Mouse (Mus musculus) hindbrain, embryonic 10.5 days (tissue): ENCODE data around the gene Dnaja2. TPM values are rescaled to one million over a fixed set of nuclear protein-coding genes. Genes with fewer than 3 reads are reported as not detected.

Experiments
- DNase-seq: peaks from one replicate; pipeline ENCODE4 v3.0.0-alpha.2; 2017; ENCODE audit warnings: low spot score
- H3K27ac ChIP-seq: fragments of 300-500 bp; sonication (generic); 2 replicates; pipeline ENCODE4 v1.5.1; 2016; ENCODE audit warnings: mild to moderate bottlenecking, moderate library complexity
- H3K27me3 ChIP-seq: fragments of 300-500 bp; sonication (generic); 2 replicates; pipeline ENCODE4 v1.6.1; 2016; ENCODE audit warnings: mild to moderate bottlenecking; ENCODE audit not compliant: poor library complexity, insufficient read depth, severe bottlenecking
- H3K36me3 ChIP-seq: fragments of 300-500 bp; sonication (generic); 2 replicates; pipeline ENCODE4 v1.6.1; 2016; ENCODE audit warnings: mild to moderate bottlenecking, moderate library complexity
- H3K4me1 ChIP-seq: fragments of 300-500 bp; sonication (generic); replicated peaks from 2 replicates; pipeline ENCODE4 v1.6.1; 2016; ENCODE audit warnings: mild to moderate bottlenecking
- H3K4me3 ChIP-seq: fragments of 300-500 bp; sonication (generic); 2 replicates; pipeline ENCODE4 v1.5.1; 2016; ENCODE audit warnings: mild to moderate bottlenecking, moderate library complexity
- H3K9me3 ChIP-seq: fragments of 300-500 bp; sonication (generic); 2 replicates; pipeline ENCODE4 v1.6.1; 2016; ENCODE audit warnings: mild to moderate bottlenecking, moderate library complexity
- WGBS: fragments of 180-500 bp; shearing (Covaris S2); methylation state at CpG from one replicate; pipeline ENCODE4 v1.1.7; 2016; 5-methylcytosine and 5-hydroxymethylcytosine counted together
- polyA plus RNA-seq: library from polyadenylated mRNA; unstranded; fragments of >200 nt; fragmentation: Nextera tagmentation; extraction: Ambion mirVana; gene quantifications from 2 replicates; pipeline ENCODE4 v1.2.1, GENCODE M21; 2016

Gene Dnaja2
- polyA plus RNA-seq, result 173 and 194 TPM in 2 replicates

- peak within 1 kb of the TSS; percentile 90 for H3K4me3 ChIP-seq
- no peaks in the 10 kb centered on the region for H3K27me3 ChIP-seq
- DNase-seq, result peak; percentile 91
- peak within 1 kb of the TSS; percentile 96 for H3K27ac ChIP-seq
- 1% methylated on average over 77 of the region's 77 CpGs for WGBS
- H3K9me3 ChIP-seq, result no peaks in the 10 kb centered on the region
- peaks cover 14% of the 10 kb centered on the region for H3K4me1 ChIP-seq
- peaks cover 31% of the 10 kb centered on the region for H3K36me3 ChIP-seq
Measured at GRCm38 (mm10) chr8:85555181-85556145, at the start of gene Dnaja2. Gene Dnaja2 (minus strand): TSS chr8:85555344.

- DNase-seq, result no peak
- WGBS, result 85% methylated on average over 4 of the region's 4 CpGs
- H3K9me3 ChIP-seq, result no peaks in the 10 kb centered on the region
- H3K4me3 ChIP-seq, result no peak overlapping the region
- H3K27me3 ChIP-seq, result no peaks in the 10 kb centered on the region
- H3K36me3 ChIP-seq, result no peaks in the 10 kb centered on the region
- no peaks in the 10 kb centered on the region for H3K4me1 ChIP-seq
- no peak overlapping the region for H3K27ac ChIP-seq
Measured at GRCm38 (mm10) chr8:85604201-85604600, 49.1 kb upstream of the Dnaja2 start.

GRCm38 (mm10) chr8:85603203-85603895 lies 48.2 kb upstream of the Dnaja2 start:
- WGBS, result 42% methylated on average over 8 of the region's 8 CpGs
- no peaks in the 10 kb centered on the region for H3K36me3 ChIP-seq
- DNase-seq, result peak; percentile 52
- H3K27me3 ChIP-seq, result no peaks in the 10 kb centered on the region
- no peak overlapping the region for H3K4me3 ChIP-seq
- H3K9me3 ChIP-seq, result no peaks in the 10 kb centered on the region
- H3K4me1 ChIP-seq, result no peaks in the 10 kb centered on the region
- no peak overlapping the region for H3K27ac ChIP-seq

DNA sequence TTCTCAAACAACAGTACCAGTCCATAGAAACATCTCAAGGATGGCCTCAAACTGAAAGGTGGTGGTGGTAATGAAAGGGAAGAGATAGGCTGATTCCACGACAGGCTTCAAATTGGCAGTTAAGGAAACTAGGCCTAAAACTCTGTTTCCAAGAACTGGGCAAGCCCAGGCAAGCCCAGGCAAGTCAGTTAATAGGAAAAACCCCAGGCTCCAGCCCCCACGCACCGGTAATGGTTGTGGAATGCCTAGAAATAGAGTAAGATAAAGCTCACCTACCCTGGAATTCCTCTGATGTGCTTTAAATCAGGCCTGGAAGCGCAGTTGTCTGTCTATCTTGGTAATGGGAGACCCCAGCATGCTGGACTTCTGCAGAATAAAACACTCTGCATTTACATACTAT lies 47.6 kb upstream of the Dnaja2 start:
- H3K9me3 ChIP-seq, result no peaks in the 10 kb centered on the region
- H3K27ac ChIP-seq, result no peak overlapping the region
- H3K36me3 ChIP-seq, result no peaks in the 10 kb centered on the region
- WGBS, result 75% methylated on average over 4 of the region's 4 CpGs
- no peaks in the 10 kb centered on the region for H3K4me1 ChIP-seq
- no peak overlapping the region for H3K4me3 ChIP-seq
- no peak for DNase-seq
- no peaks in the 10 kb centered on the region for H3K27me3 ChIP-seq

- Histone ChIP-seq H3K4me1 (no peaks in the 10 kb centered on the region), H3K9me3 (no peaks in the 10 kb centered on the region), H3K27ac (no peak overlapping the region), H3K27me3 (no peaks in the 10 kb centered on the region), H3K4me3 (no peak overlapping the region), H3K36me3 (no peaks in the 10 kb centered on the region)
- WGBS, result 85% methylated on average over 8 of the region's 8 CpGs
- no peak for DNase-seq
Measured at GRCm38 (mm10) chr8:85601741-85602140, 46.6 kb upstream of the Dnaja2 start.

- Histone ChIP-seq H3K4me1 (peaks cover 8% of the 10 kb centered on the region; the same call in 1 of the 2 replicates), H3K27me3 (no peaks in the 10 kb centered on the region), H3K9me3 (no peaks in the 10 kb centered on the region), H3K27ac (no peak overlapping the region), H3K4me3 (no peak overlapping the region), H3K36me3 (no peaks in the 10 kb centered on the region)
- DNase-seq, result no peak
- WGBS, result 69% methylated on average over 8 of the region's 8 CpGs
Measured at GRCm38 (mm10) chr8:85597413-85598191, 42.5 kb upstream of the Dnaja2 start.

GRCm38 (mm10) chr8:85595391-85595790 lies 40.2 kb upstream of the Dnaja2 start:
- Histone ChIP-seq H3K4me1 (peaks cover 8% of the 10 kb centered on the region; the same call in 1 of the 2 replicates), H3K27me3 (no peaks in the 10 kb centered on the region), H3K4me3 (no peak overlapping the region), H3K36me3 (no peaks in the 10 kb centered on the region), H3K9me3 (no peaks in the 10 kb centered on the region), H3K27ac (no peak overlapping the region)
- 65% methylated on average over 6 of the region's 6 CpGs for WGBS
- DNase-seq, result no peak

- no peak for DNase-seq
- WGBS, result 58% methylated on average over 3 of the region's 3 CpGs
- Histone ChIP-seq H3K27me3 (no peaks in the 10 kb centered on the region), H3K4me3 (no peak overlapping the region), H3K4me1 (peaks cover 8% of the 10 kb centered on the region; the same call in 1 of the 2 replicates), H3K36me3 (no peaks in the 10 kb centered on the region), H3K27ac (no peak overlapping the region), H3K9me3 (no peaks in the 10 kb centered on the region)
Measured at GRCm38 (mm10) chr8:85594983-85595382, 39.8 kb upstream of the Dnaja2 start.

- Histone ChIP-seq H3K9me3 (no peaks in the 10 kb centered on the region), H3K4me1 (peaks cover 8% of the 10 kb centered on the region; the same call in 1 of the 2 replicates), H3K27ac (no peak overlapping the region), H3K4me3 (no peak overlapping the region), H3K36me3 (no peaks in the 10 kb centered on the region), H3K27me3 (no peaks in the 10 kb centered on the region)
- WGBS, result 94% methylated on average over 3 of the region's 3 CpGs
- no peak for DNase-seq
Measured at GRCm38 (mm10) chr8:85593324-85593723, 38.2 kb upstream of the Dnaja2 start.

DNA sequence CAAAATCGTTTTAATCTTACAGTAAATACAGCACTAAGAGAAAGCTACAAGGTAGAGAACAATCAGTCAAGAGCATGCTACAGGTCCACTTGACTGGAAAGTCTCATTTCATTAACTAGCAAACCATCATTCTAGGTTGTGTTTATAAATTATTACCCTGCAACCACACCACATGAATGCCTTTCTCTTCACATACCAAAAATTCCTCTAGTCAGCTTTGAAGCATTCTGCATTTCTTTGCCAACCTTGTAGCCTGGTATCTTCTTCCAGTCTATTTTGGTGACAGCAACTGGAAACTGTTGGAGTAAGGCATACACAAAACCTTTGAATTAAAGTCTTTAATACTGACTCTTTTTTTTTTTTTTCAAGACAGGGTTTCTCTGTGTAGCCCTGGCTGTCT lies 36.4 kb upstream of the Dnaja2 start:
- DNase-seq, result no peak
- H3K9me3 ChIP-seq, result no peaks in the 10 kb centered on the region

DNA sequence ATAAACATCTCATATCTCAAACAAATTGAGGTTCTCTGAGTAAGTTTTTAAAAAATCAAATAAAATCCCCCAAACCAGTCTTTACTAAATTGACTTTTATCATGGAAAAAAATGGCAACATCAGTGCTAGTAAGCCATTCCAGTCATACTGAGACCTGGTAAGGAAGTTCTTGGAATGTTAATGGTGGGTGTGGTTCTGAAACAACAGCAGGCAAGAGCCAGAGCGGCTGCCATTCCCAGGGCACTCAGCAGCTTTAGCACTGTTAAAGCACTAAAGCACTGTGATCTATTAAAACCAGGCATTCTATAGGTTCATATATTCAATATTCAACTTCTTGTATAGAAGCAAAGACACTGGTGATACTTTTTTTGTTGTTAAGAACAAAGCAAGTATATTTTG lies 35.1 kb upstream of the Dnaja2 start:
- H3K36me3 ChIP-seq, result no peaks in the 10 kb centered on the region
- H3K27ac ChIP-seq, result no peak overlapping the region
- no peaks in the 10 kb centered on the region for H3K27me3 ChIP-seq
- DNase-seq, result no peak
- 81% methylated on average over 1 of the region's 1 CpGs for WGBS
- H3K9me3 ChIP-seq, result no peaks in the 10 kb centered on the region
- peaks cover 2% of the 10 kb centered on the region; the same call in 1 of the 2 replicates for H3K4me1 ChIP-seq
- no peak overlapping the region for H3K4me3 ChIP-seq

More for the DNA sequence above, 36.4 kb upstream of the Dnaja2 start:
- Histone ChIP-seq H3K36me3 (no peaks in the 10 kb centered on the region), H3K27me3 (no peaks in the 10 kb centered on the region), H3K4me1 (peaks cover 8% of the 10 kb centered on the region; the same call in 1 of the 2 replicates), H3K4me3 (no peak overlapping the region), H3K27ac (no peak overlapping the region)
- 91% methylated on average over 1 of the region's 1 CpGs for WGBS

- DNase-seq, result no peak
- no peaks in the 10 kb centered on the region for H3K36me3 ChIP-seq
- WGBS, result 87% methylated on average over 2 of the region's 2 CpGs
- H3K4me1 ChIP-seq, result no peaks in the 10 kb centered on the region
- no peak overlapping the region for H3K4me3 ChIP-seq
- H3K27me3 ChIP-seq, result no peaks in the 10 kb centered on the region
- H3K27ac ChIP-seq, result no peak overlapping the region
- H3K9me3 ChIP-seq, result no peaks in the 10 kb centered on the region
Measured at GRCm38 (mm10) chr8:85588596-85588995, 33.5 kb upstream of the Dnaja2 start.
